Mouse (Mus musculus) heart, embryonic 12.5 days (tissue): Measurements from ENCODE around the gene Gpatch8. TPM values are rescaled to one million over a fixed set of nuclear protein-coding genes. Genes with fewer than 3 reads are reported as not detected.
A peak's percentile ranks its signal among the peaks of the same experiment; 100 is the strongest.
"Not testable (repeated sequence)": the region's sequence is repeated elsewhere in the genome, so short reads cannot be mapped to it uniquely, and the experiment has no call there.

Source experiments
- ATAC-seq: fragments of 200-750 bp; cut with Nextera tagmentation; 2 replicates; pipeline ENCODE4 v1.8.0; 2017; ENCODE audit warnings: moderate TSS enrichment, moderate library complexity; ENCODE audit not compliant: insufficient number of reproducible peaks, low FRiP score
- H3K27ac ChIP-seq: fragments of 300-500 bp; sonication (generic); 2 replicates; pipeline ENCODE4 v1.5.1; 2016; ENCODE audit warnings: mild to moderate bottlenecking, moderate library complexity; ENCODE audit not compliant: poor library complexity, severe bottlenecking
- H3K27me3 ChIP-seq: fragments of 300-500 bp; sonication (generic); replicated peaks from 2 replicates; pipeline ENCODE4 v1.6.1; 2016; ENCODE audit warnings: mild to moderate bottlenecking, moderate library complexity
- H3K36me3 ChIP-seq: fragments of 300-500 bp; sonication (generic); 2 replicates; pipeline ENCODE4 v1.6.1; 2016; ENCODE audit warnings: mild to moderate bottlenecking, moderate library complexity
- H3K4me1 ChIP-seq: fragments of 300-500 bp; sonication (generic); replicated peaks from 2 replicates; pipeline ENCODE4 v1.6.1; 2016; ENCODE audit warnings: mild to moderate bottlenecking
- H3K4me2 ChIP-seq: fragments of 300-500 bp; sonication (generic); 2 replicates; pipeline ENCODE4 v1.6.1; 2016; ENCODE audit warnings: mild to moderate bottlenecking, moderate library complexity
- H3K4me3 ChIP-seq: fragments of 300-500 bp; sonication (generic); 2 replicates; pipeline ENCODE4 v1.5.1; 2016; ENCODE audit warnings: mild to moderate bottlenecking
- H3K9ac ChIP-seq: fragments of 300-500 bp; sonication (generic); 2 replicates; pipeline ENCODE4 v1.6.1; 2016; ENCODE audit warnings: mild to moderate bottlenecking, moderate library complexity
- H3K9me3 ChIP-seq: fragments of 300-500 bp; sonication (generic); replicated peaks from 2 replicates; pipeline ENCODE4 v1.6.1; 2016; ENCODE audit warnings: mild to moderate bottlenecking, moderate library complexity
- WGBS: fragments of 180-500 bp; shearing (Covaris S2); methylation state at CpG from one replicate; pipeline ENCODE4 v1.1.7; 2016; 5-methylcytosine and 5-hydroxymethylcytosine counted together
- polyA plus RNA-seq: library from polyadenylated mRNA; unstranded; fragments of >200 nt; fragmentation: Nextera tagmentation; extraction: Ambion mirVana; gene quantifications from 2 replicates; pipeline ENCODE4 v1.2.1, GENCODE M21; 2016

The Gpatch8 gene
- polyA plus RNA-seq, 1 experiment from 2014 or later: 38.9 TPM

DNA sequence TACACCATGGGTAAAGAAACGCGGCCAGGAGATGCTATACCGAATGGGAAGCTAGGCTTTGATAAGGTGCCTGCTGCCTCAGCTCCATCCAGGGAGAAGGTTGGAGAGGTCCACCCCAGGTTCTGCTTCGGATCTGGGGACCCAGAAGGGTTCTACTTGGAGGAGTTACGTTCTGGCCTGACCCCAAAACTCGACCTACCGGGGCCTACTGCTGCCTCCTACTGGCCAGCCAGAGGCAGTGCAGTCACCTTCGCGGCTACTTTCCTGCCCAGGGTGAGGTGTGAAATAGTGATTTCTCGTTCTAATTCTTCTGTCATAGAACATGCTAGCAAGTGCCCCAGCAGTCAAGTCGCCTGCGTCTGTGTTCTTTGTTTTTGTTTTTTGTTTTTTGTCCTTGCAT, 12.0 kb upstream of the Gpatch8 start:
- no peaks in the 10 kb centered on the region for H3K27me3 ChIP-seq
- 68% methylated on average over 12 of the region's 12 CpGs for WGBS
- ATAC-seq: no peak
- peaks cover 9% of the 10 kb centered on the region; the same call in 1 of the 2 replicates for H3K4me1 ChIP-seq
- H3K9ac ChIP-seq: no peak overlapping the region
- H3K27ac ChIP-seq: no peak overlapping the region
- H3K36me3 ChIP-seq: no peaks in the 10 kb centered on the region
- H3K9me3 ChIP-seq: no peaks in the 10 kb centered on the region
- no peak overlapping the region for H3K4me3 ChIP-seq
- no peak overlapping the region for H3K4me2 ChIP-seq

DNA sequence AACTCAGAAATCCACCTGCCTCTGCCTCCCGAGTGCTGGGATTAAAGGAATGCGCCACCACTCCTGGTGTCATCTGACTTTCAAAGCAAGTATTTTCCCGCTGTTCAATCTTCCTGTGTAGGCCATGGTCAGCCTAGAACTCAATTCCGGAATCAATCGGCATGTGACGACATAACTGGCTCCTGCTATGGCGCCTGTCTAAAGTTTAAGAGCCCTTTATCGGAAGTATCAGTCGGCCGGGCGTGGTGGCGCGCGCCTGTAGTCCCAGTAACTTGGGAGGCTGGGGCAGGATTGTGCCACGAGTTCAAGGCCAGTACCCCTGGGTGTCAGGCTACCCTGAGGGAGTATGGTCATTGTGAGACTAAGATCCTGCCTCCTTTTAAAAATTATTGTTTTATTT, 11.5 kb upstream of the Gpatch8 start:
- Histone ChIP-seq H3K4me2 (no peak overlapping the region), H3K9ac (no peak overlapping the region), H3K4me3 (no peak overlapping the region), H3K9me3 (no peaks in the 10 kb centered on the region), H3K36me3 (no peaks in the 10 kb centered on the region), H3K27me3 (no peaks in the 10 kb centered on the region), H3K4me1 (peaks cover 9% of the 10 kb centered on the region; the same call in 1 of the 2 replicates), H3K27ac (no peak overlapping the region)
- 94% methylated on average over 15 of the region's 15 CpGs for WGBS
- no peak for ATAC-seq

DNA sequence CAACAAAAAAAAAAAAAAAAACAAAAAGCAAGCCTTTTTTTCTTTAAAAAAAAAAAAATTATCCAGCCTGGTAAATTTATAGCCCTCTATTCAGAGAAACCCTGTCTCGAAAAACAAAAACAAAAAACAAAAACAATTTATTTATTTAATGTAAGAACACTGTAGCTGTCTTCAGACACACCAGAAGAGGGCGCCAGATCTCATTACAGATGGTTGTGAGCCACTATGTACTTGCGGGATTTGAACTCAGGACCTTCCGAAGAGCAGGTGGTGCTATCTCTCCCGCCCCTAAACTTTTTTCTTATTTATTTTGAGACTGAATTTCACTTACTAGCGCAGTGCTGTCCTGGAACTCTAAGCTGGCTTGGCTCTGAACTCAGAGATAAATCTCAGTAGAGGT, 11.0 kb upstream of the Gpatch8 start:
- no peaks in the 10 kb centered on the region for H3K36me3 ChIP-seq
- H3K27me3 ChIP-seq: no peaks in the 10 kb centered on the region
- H3K9me3 ChIP-seq: no peaks in the 10 kb centered on the region
- no peak overlapping the region for H3K4me3 ChIP-seq
- no peak for ATAC-seq
- no peak overlapping the region for H3K9ac ChIP-seq
- WGBS: 88% methylated on average over 6 of the region's 6 CpGs
- H3K4me2 ChIP-seq: no peak overlapping the region
- H3K4me1 ChIP-seq: peaks cover 9% of the 10 kb centered on the region; the same call in 1 of the 2 replicates
- H3K27ac ChIP-seq: no peak overlapping the region

DNA sequence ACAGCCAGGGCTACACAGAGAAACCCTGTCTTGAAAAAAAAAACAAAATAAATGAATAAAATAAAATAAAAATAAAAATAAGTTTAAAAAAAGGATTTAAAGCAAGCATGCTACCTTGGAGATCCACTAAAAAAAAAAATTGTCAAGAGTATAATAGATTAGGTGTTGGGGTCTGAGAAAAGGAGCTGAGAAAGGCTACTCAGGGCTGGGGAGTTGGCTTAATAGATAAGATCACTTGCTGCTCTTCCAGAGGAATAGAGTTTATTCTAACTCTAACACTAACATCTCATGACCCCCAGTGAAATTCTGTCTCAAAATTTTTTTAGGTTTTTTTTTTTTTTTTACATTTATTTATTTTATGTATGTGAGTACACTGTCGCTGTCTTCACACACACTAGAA, 10.1 kb upstream of the Gpatch8 start:
- ATAC-seq: no peak
- Histone ChIP-seq H3K4me2 (no peak overlapping the region), H3K4me3 (no peak overlapping the region), H3K4me1 (peaks cover 9% of the 10 kb centered on the region; the same call in 1 of the 2 replicates), H3K36me3 (no peaks in the 10 kb centered on the region), H3K27me3 (no peaks in the 10 kb centered on the region), H3K27ac (no peak overlapping the region), H3K9me3 (no peaks in the 10 kb centered on the region), H3K9ac (no peak overlapping the region)
- WGBS: 100% methylated on average over 1 of the region's 1 CpGs

DNA sequence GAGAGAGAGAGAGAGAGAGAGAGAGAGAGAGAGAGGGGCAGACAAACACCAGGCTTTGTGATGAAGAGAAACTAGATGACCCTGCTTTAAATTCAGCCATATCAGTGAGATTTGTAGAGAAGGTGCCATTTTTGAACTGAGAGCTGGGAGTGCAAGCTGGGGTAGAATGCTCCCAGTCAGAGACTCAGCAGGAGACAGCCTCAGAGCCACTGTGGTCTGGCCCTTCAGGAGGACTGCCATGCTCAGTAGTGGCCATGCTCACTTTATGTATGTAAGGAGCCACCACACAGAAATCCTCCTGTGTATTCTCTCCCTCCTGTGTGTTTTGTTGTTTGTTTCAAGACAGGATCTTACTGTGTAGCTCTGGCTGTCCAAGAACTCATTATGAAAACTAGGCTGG, 9.5 kb upstream of the Gpatch8 start:
- no peaks in the 10 kb centered on the region for H3K27me3 ChIP-seq
- H3K27ac ChIP-seq: peak overlapping the region; percentile 70
- ATAC-seq: no peak
- no peak overlapping the region for H3K9ac ChIP-seq
- H3K4me1 ChIP-seq: peaks cover 9% of the 10 kb centered on the region; the same call in 1 of the 2 replicates
- H3K36me3 ChIP-seq: no peaks in the 10 kb centered on the region
- no peaks in the 10 kb centered on the region for H3K9me3 ChIP-seq
- no peak overlapping the region for H3K4me3 ChIP-seq
- peak overlapping the region; percentile 43; the same call in 1 of the 2 replicates for H3K4me2 ChIP-seq

DNA sequence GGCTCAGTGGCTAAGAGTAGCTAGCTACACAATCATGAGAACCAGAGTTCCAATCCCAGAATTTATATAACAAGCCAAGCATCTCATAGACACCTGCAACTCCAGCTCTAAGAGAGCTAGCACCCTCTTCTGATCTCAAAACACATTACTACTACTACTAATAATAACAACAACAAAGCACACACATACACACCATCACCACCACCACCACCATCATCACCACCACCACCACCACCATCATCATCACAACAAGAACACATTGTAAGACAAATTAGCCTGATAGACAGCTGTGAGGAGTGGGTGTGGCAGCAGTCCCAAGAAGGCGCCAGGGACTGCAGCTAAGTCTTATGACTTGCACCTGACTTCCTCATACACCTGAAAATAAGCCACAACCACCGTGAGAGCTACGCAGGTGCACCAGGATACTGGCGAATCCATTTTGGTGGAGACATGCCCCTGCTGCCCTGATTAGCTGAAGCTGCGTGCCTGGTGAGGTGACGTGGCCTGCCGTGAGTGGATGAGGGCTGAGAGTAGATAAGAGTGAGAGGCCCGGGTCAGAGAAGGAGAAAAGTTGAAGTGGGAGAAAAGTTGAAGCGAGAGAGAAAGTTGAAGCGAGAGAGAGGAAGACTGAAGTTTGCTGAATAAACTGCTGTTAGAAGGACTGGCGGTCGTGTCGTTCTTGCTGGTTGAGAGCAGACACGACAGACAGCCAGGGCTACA, 8.9 kb upstream of the Gpatch8 start:
- H3K4me1 ChIP-seq, H3K27me3 ChIP-seq, H3K4me3 ChIP-seq, H3K9me3 ChIP-seq, H3K9ac ChIP-seq, H3K36me3 ChIP-seq: not testable (repeated sequence)
- 0 out of 2 replicates have a peak, but pooled peaks have one; percentile 71 for ATAC-seq
- Histone ChIP-seq H3K4me2 (peak overlapping the region; percentile 43), H3K27ac (peak overlapping the region; percentile 70; the same call in 1 of the 2 replicates)
- 40% methylated on average over 14 of the region's 14 CpGs for WGBS

DNA sequence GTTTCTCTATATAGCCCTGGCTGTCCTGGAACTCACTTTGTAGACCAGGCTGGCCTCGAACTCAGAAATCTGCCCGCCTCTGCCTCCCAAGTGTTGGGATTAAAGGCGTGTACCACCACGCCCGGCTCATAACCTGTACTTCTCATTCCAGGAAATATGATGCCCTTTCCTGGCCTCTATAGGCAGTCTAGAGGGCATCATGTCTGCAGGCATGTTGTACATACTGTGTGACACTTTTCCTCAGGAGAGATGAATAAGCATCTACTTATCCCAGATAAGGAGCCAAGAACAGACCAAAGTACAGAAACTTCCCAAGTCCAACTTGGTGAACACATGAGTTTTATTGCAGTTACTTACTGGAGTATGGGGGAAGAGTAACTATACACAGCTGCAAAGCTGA, 2.5 kb upstream of the Gpatch8 start:
- Histone ChIP-seq H3K27me3 (no peaks in the 10 kb centered on the region), H3K4me3 (no peak overlapping the region), H3K4me2 (no peak overlapping the region), H3K36me3 (no peaks in the 10 kb centered on the region), H3K4me1 (peaks cover 11% of the 10 kb centered on the region), H3K9ac (no peak overlapping the region), H3K27ac (no peak overlapping the region), H3K9me3 (no peaks in the 10 kb centered on the region)
- WGBS: 85% methylated on average over 5 of the region's 5 CpGs
- ATAC-seq: no peak

DNA sequence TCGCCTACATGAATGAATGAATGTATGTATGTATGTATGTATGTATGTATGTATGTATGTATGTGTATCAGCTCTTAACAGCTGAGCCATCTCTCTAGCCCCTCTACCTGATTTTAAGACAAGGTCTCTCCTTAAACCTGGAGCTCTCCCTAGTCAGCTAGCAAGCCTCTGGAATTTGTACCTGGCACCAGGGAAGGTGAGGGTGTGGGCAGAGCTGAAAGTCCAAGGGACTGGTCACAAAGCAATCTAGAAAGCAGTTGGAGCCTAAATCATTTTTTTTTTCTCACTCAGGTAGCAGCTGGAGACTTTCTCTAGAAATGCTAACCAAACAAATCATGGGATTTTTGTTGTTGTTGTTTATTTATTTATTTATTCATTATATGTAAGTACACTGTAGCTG, 1.2 kb upstream of the Gpatch8 start:
- Histone ChIP-seq H3K27ac (no peak overlapping the region), H3K9ac (no peak overlapping the region), H3K4me2 (no peak overlapping the region), H3K9me3 (no peaks in the 10 kb centered on the region), H3K4me3 (no peak overlapping the region), H3K4me1 (peaks cover 13% of the 10 kb centered on the region), H3K27me3 (no peaks in the 10 kb centered on the region), H3K36me3 (no peaks in the 10 kb centered on the region)
- WGBS: 94% methylated on average over 1 of the region's 1 CpGs
- no peak for ATAC-seq

DNA sequence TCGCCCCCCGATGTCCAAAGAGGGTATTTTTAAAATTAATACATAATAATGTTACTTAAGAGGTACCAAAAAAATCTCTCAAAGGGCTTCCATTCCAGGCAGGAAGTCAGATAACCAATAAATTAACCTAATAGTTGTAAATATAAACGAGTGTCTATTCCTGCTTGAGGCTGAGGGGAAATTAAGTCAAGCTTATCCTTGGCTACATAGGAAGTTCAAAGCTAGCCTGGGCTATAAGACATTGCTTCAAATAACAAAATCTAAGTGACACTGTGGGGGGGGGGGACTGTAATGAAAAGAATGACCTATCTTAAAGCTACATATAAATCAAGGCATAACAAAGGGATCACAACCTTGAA, 503 bp upstream of the Gpatch8 start:
- no peaks in the 10 kb centered on the region for H3K9me3 ChIP-seq

DNA sequence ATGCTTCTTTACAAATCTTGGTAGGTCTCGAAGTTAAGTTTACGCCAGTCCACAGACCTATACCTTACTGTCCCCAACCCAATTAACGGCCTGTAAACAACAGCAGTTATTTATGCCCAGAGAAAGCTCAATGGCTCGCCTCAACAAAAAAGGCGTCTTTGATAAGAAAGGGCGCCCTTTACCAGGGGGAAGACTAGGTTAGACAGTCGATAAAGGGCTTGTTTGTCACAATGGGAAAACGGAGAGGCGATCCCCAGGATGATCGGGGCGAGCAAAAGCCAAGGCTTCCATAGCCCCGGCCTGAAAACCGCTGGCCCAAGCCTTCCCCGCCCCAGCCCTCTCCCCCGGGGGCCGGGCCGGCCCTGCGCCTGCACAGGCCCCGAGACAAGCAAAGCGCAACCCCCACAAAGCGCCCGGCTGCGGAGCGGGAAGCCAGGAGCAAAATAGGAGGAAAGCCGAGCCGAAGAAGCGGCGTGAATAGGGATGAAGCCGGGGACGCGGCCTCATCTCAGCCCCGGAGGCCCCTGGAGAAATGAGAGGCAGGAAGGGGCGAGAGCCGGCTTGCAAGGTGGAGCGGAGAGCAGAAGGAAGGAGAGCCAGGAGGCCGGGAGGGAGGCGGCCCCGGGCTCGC, 677 bp downstream of the Gpatch8 start:
- Histone ChIP-seq H3K27me3 (no peaks in the 10 kb centered on the region), H3K9ac (peak overlapping the region; percentile 98), H3K4me2 (peak overlapping the region; percentile 89), H3K4me3 (peak overlapping the region; percentile 87), H3K27ac (peak overlapping the region; percentile 91), H3K4me1 (peaks cover 17% of the 10 kb centered on the region), H3K9me3 (no peaks in the 10 kb centered on the region), H3K36me3 (no peaks in the 10 kb centered on the region)
- ATAC-seq: peak; percentile 65
- under 1% methylated on average over 39 of the region's 39 CpGs for WGBS

More for the DNA sequence above, 503 bp upstream of the Gpatch8 start:
- ATAC-seq: no peak
- H3K27ac ChIP-seq: peak overlapping the region; percentile 22
- H3K4me2 ChIP-seq: no peak overlapping the region
- no peaks in the 10 kb centered on the region for H3K27me3 ChIP-seq
- H3K36me3 ChIP-seq: no peaks in the 10 kb centered on the region
- no peak overlapping the region for H3K9ac ChIP-seq
- peaks cover 13% of the 10 kb centered on the region for H3K4me1 ChIP-seq
- WGBS: 16% methylated on average over 3 of the region's 3 CpGs
- H3K4me3 ChIP-seq: peak overlapping the region; percentile 87; the same call in 1 of the 2 replicates

DNA sequence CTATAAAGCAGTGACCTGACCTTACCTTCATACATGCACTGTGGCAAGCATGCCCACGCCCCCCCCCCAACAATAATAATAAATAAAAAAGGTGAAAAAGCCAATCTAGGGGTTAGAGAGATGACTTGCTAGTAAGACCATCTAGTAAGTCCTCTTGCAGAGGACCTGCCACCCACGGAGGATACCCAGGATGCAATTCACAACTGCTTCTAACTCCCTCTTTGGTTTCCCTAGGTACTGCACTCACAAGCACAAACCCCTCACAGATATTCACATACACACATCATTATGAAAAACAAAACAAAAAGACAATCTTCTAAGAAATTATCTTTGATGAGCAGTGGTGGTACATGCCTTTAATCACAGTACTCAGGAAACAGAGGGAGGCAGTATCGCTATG, 4.1 kb downstream of the Gpatch8 start:
- Histone ChIP-seq H3K4me1 (peaks cover 17% of the 10 kb centered on the region), H3K4me3 (no peak overlapping the region), H3K9me3 (no peaks in the 10 kb centered on the region), H3K27me3 (no peaks in the 10 kb centered on the region), H3K9ac (no peak overlapping the region), H3K4me2 (no peak overlapping the region), H3K27ac (no peak overlapping the region), H3K36me3 (peaks cover 7% of the 10 kb centered on the region; the same call in 1 of the 2 replicates)
- WGBS: 87% methylated on average over 3 of the region's 3 CpGs
- ATAC-seq: no peak
